ENCODE assay signal across 21 mouse cellular contexts in the genomic region with DNA sequence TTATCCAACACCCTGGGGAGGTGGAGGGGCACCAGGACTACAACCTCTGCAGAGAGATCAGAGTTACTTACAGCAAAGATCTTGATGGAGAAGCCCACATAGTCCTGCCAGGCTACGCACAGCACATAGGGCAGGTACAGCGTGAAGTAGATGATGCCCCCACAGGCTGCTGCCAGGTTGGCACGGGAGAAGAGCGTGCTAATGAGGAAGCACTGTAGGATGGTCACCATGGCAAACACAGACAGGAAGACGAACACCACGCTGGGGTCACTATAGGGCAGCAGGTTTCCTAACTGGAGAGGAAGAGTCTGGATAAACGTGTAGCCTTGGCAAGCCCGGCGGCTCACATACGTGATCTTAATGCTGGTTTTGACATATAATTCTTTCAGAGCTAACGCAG.
"Had no signal": no experiment of that assay in that cellular context is flagged by ENCODE, and none has a peak within 500 bp of the region (broad histone marks: within the 10 kb centered on the region; RNA-seq: fewer than 3 reads in every experiment).

No protein-coding gene starts in this region.

- H3K27ac ChIP-seq: intestine, embryonic 15.5 days; layer of hippocampus, adult 2 months; left cerebral cortex, adult 2 months; limb, embryonic 12.5 days; limb, embryonic 15.5 days; liver, embryonic 12.5 days; liver, embryonic 15.5 days; stomach, postnatal 0 days had no signal

- H3K4me2 ChIP-seq: intestine, embryonic 15.5 days; limb, embryonic 12.5 days; limb, embryonic 15.5 days; liver, embryonic 12.5 days; liver, embryonic 15.5 days; midbrain, embryonic 11.5 days had no signal

- H3K36me3 ChIP-seq: intestine, embryonic 15.5 days had no signal

- H3K9me3 ChIP-seq: intestine, embryonic 15.5 days; limb, embryonic 12.5 days; limb, embryonic 15.5 days; liver, embryonic 12.5 days; liver, embryonic 15.5 days had no signal

- H3K4me1 ChIP-seq: intestine, embryonic 15.5 days; limb, embryonic 12.5 days; limb, embryonic 15.5 days; liver, embryonic 12.5 days had no signal

- ATAC-seq: intestine, embryonic 15.5 days; liver, embryonic 12.5 days had no signal

- H3K27me3 ChIP-seq: intestine, embryonic 15.5 days; limb, embryonic 12.5 days; limb, embryonic 15.5 days; liver, embryonic 12.5 days; liver, embryonic 15.5 days had no signal

- H3K9ac ChIP-seq: intestine, embryonic 15.5 days; limb, embryonic 12.5 days; limb, embryonic 15.5 days; liver, embryonic 12.5 days; liver, embryonic 15.5 days had no signal

- DNase-seq: kidney, adult 9 months; layer of hippocampus, adult 9-11 months; lung, adult 2 months; lung, postnatal 14 days; lung, postnatal 4 days; midbrain, embryonic 14.5 days; right cerebral cortex, adult 18-20 months; right cerebral cortex, postnatal 14 days; right cerebral cortex, postnatal 4 days; thymus, adult 2 months; thymus, postnatal 14 days; thymus, postnatal 4 days had no signal

- H3K4me3 ChIP-seq: intestine, embryonic 15.5 days; layer of hippocampus, adult 2 months; left cerebral cortex, adult 2 months; limb, embryonic 12.5 days; limb, embryonic 15.5 days; liver, embryonic 12.5 days; liver, embryonic 15.5 days had no signal
